Mouse (Mus musculus) heart, embryonic 13.5 days (tissue): ENCODE data around the gene Clptm1. TPM values are rescaled to one million over a fixed set of nuclear protein-coding genes. Genes with fewer than 3 reads are reported as not detected.

Experiments
- ATAC-seq: fragments of 200-750 bp; cut with Nextera tagmentation; 2 replicates; pipeline ENCODE4 v1.8.0; 2017; ENCODE audit warnings: moderate TSS enrichment; ENCODE audit not compliant: insufficient number of reproducible peaks, low FRiP score, low TSS enrichment; ENCODE audit errors: extremely low read depth
- H3K27ac ChIP-seq: fragments of 300-500 bp; sonication (generic); replicated peaks from 2 replicates; pipeline ENCODE4 v1.5.1; 2015; ENCODE audit warnings: moderate library complexity, mild to moderate bottlenecking, inconsistent platforms
- H3K27me3 ChIP-seq: fragments of 300-500 bp; sonication (generic); replicated peaks from 2 replicates; pipeline ENCODE4 v1.6.1; 2015; ENCODE audit warnings: mild to moderate bottlenecking, inconsistent platforms
- H3K36me3 ChIP-seq: fragments of 300-500 bp; sonication (generic); 2 replicates; pipeline ENCODE4 v1.6.1; 2015; ENCODE audit warnings: mild to moderate bottlenecking, inconsistent platforms
- H3K4me1 ChIP-seq: fragments of 300-500 bp; sonication (generic); 2 replicates; pipeline ENCODE4 v1.6.1; 2015; ENCODE audit warnings: inconsistent platforms
- H3K4me2 ChIP-seq: fragments of 300-500 bp; sonication (generic); 2 replicates; pipeline ENCODE4 v1.6.1; 2015; ENCODE audit warnings: inconsistent platforms, mild to moderate bottlenecking, moderate library complexity
- H3K4me3 ChIP-seq: fragments of 300-500 bp; sonication (generic); 2 replicates; pipeline ENCODE4 v1.5.1; 2015; ENCODE audit warnings: moderate library complexity, mild to moderate bottlenecking, inconsistent platforms
- H3K9ac ChIP-seq: fragments of 300-500 bp; sonication (generic); 2 replicates; pipeline ENCODE4 v1.6.1; 2015; ENCODE audit warnings: inconsistent platforms, mild to moderate bottlenecking, moderate library complexity
- H3K9me3 ChIP-seq: fragments of 300-500 bp; sonication (generic); 2 replicates; pipeline ENCODE4 v1.6.1; 2016; ENCODE audit warnings: inconsistent platforms
- WGBS: fragments of 180-500 bp; shearing (Covaris S2); methylation state at CpG from one replicate; pipeline ENCODE4 v1.1.7; 2015; ENCODE audit warnings: mixed read lengths; 5-methylcytosine and 5-hydroxymethylcytosine counted together
- polyA plus RNA-seq: library from polyadenylated mRNA; unstranded; fragments of >200 nt; fragmentation: Nextera tagmentation; extraction: Ambion mirVana; gene quantifications from 2 replicates; pipeline ENCODE4 v1.2.1, GENCODE M21; 2015

Gene Clptm1
- polyA plus RNA-seq, 1 experiment from 2014 or later, result 74.5 TPM

DNA sequence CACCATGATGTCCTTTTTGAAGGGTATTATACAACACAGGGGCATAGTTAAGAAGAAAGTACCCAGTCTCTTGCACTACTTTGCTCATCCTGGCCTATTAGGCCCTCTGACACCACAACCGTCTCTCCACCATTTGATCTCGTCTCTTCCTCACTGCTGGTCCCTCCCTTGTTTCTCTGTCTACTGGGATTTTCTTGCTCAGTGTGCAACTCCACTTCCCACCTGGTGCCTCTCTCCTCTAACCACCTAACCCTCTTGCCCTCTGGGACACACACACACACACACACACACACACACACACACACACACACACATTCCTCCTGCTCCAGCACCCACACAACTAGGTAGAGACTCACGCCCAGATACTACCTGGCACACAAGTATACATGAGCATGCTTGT, 14.1 kb upstream of the Clptm1 start:
- Histone ChIP-seq H3K27ac (no peak overlapping the region), H3K36me3 (no peaks in the 10 kb centered on the region), H3K4me1 (peaks cover 7% of the 10 kb centered on the region; the same call in 1 of the 2 replicates), H3K27me3 (no peaks in the 10 kb centered on the region), H3K9me3 (no peaks in the 10 kb centered on the region), H3K4me3 (no peak overlapping the region), H3K4me2 (no peak overlapping the region), H3K9ac (no peak overlapping the region)
- ATAC-seq, result no peak
- WGBS, result 95% methylated on average over 3 of the region's 3 CpGs

DNA sequence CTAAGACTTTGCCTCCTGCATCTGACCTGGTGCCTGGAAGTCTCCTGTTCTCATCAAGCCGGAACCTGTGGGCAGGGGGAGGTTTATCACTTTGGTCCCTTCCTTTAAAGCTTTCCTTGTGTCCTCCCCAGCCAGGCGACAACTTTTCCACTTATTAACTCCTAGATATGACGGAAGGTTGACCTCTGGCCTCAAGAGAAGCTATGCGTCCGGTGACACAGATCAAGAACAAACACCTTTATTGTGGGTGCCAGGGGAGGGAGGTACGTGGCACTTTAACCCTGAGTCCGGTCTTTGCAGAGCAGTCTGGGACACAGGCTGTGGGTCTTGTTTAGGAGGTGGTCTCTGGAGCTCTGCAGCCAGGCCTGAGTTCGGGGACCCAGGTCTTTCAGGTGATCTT, 13.0 kb upstream of the Clptm1 start, which contains the start of gene Apoc2:
Gene Apoc2 (minus strand): TSS at position 70 of the 400 bp plus-strand sequence.
- ATAC-seq, result no peak
- WGBS, result 52% methylated on average over 8 of the region's 8 CpGs

DNA sequence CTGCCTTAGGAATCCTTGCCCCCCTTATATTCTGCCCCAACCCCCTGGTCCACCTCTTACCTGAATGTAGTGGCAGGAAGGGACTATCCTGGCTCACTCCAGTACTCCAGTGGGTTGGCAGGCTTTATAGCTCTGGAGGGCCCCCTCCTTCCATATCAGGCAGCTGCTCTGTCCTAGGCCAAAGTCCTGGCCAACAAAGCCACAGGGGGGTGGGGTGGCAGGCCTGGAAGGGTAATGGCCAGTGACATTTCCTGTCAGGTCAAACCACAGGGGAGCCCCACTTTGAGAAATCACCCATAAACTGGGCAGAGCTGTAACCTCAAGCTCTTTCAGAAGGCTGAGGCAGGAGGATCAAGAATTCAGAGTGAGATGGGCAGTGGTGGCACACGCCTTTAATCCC, 11.8 kb upstream of the Clptm1 start:
- no peak overlapping the region for H3K27ac ChIP-seq
- H3K4me3 ChIP-seq, result no peak overlapping the region
- no peaks in the 10 kb centered on the region for H3K36me3 ChIP-seq
- no peaks in the 10 kb centered on the region for H3K27me3 ChIP-seq
- WGBS, result 61% methylated on average over 1 of the region's 1 CpGs
- H3K9ac ChIP-seq, result no peak overlapping the region
- no peaks in the 10 kb centered on the region for H3K9me3 ChIP-seq
- ATAC-seq, result no peak
- H3K4me2 ChIP-seq, result no peak overlapping the region
- peaks cover 7% of the 10 kb centered on the region; the same call in 1 of the 2 replicates for H3K4me1 ChIP-seq

More for the DNA sequence above, 13.0 kb upstream of the Clptm1 start, which contains the start of gene Apoc2:
- Histone ChIP-seq H3K4me1 (peaks cover 7% of the 10 kb centered on the region; the same call in 1 of the 2 replicates), H3K4me3 (no peak within 1 kb of the TSS), H3K4me2 (no peak within 1 kb of the TSS), H3K9me3 (no peaks in the 10 kb centered on the region), H3K27ac (no peak within 1 kb of the TSS), H3K36me3 (no peaks in the 10 kb centered on the region), H3K9ac (no peak within 1 kb of the TSS), H3K27me3 (no peaks in the 10 kb centered on the region)

DNA sequence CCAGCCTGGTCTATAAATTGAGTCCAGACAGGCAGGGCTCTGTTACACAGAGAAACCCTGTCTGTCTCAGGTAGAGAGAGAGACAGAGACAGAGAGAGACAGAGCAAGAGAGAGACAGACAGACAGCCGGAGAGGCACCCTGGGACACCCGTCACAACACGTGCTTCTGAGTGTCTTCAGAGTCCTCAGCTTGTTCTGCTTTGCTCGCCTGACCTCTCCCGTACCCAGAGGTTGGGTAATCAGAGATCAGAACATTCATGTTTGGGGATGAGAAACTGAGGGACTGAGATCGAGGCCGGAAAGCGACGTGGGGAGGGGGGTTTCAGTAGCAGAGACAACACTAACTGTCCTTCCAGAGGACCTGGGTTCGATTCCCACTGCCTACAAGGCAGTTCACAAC, 11.0 kb upstream of the Clptm1 start:
- ATAC-seq, result no peak
- Histone ChIP-seq H3K27ac (no peak overlapping the region), H3K9ac (no peak overlapping the region), H3K27me3 (no peaks in the 10 kb centered on the region), H3K9me3 (no peaks in the 10 kb centered on the region), H3K36me3 (no peaks in the 10 kb centered on the region), H3K4me3 (no peak overlapping the region), H3K4me2 (no peak overlapping the region), H3K4me1 (no peaks in the 10 kb centered on the region)
- 74% methylated on average over 10 of the region's 10 CpGs for WGBS

DNA sequence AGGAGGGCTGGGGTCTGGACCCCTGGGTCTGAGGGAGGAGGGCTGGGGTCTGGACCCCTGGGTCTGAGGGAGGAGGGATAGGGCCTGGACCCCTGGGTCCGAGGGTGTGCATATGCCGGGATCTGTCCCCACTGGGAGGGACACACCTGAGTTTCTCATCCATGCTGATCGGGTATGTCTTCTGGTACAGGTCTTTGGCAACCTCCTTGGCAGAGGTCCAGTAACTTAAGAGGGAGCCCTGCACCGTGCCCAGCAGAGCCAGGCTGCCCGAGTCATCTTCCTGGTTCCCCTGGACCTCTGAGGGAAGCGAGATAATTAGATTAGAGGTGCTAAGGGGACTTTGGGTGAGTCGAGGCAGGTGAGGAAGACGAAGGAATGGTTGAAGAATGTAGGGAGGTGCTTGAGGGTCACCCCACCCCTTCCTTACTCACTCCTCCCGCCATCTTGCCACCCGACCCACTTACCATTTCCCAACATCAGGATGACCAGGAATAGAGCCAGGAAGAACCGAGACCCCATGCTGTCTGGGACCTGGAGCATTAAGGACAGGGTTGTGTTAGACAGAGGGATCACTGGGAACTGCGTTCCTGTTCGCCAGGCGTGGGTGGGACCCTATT, 8.4 kb upstream of the Clptm1 start:
- Histone ChIP-seq H3K9ac (no peak overlapping the region), H3K4me3 (no peak overlapping the region), H3K4me1 (peaks cover 7% of the 10 kb centered on the region), H3K36me3 (no peaks in the 10 kb centered on the region), H3K4me2 (no peak overlapping the region), H3K27me3 (no peaks in the 10 kb centered on the region), H3K9me3 (no peaks in the 10 kb centered on the region), H3K27ac (no peak overlapping the region)
- 54% methylated on average over 14 of the region's 14 CpGs for WGBS
- ATAC-seq, result no peak

DNA sequence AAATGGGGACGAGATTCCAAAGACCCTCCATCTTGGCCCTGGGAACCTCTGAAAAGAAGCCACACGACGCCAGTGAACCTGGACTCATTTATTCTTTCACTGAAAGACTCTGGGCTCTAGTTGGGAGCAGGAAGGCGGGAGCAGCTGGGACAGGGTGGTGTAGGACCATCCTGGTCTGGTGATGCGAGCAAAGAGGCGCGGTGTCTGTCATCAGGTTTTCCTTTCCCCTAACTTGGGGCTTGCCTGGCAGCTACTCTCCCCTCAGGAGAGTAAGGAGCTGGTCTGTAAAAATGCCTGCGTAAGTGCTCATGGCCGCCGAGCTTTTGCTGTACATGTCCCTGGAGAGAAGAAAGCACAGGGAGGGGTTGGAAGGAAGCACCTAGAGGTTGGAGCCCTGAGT, 6.7 kb upstream of the Clptm1 start:
- Histone ChIP-seq H3K4me1 (peaks cover 7% of the 10 kb centered on the region), H3K36me3 (no peaks in the 10 kb centered on the region), H3K4me3 (no peak overlapping the region), H3K27ac (no peak overlapping the region), H3K27me3 (no peaks in the 10 kb centered on the region), H3K4me2 (no peak overlapping the region), H3K9me3 (no peaks in the 10 kb centered on the region), H3K9ac (no peak overlapping the region)
- no peak for ATAC-seq
- WGBS, result 65% methylated on average over 10 of the region's 10 CpGs

DNA sequence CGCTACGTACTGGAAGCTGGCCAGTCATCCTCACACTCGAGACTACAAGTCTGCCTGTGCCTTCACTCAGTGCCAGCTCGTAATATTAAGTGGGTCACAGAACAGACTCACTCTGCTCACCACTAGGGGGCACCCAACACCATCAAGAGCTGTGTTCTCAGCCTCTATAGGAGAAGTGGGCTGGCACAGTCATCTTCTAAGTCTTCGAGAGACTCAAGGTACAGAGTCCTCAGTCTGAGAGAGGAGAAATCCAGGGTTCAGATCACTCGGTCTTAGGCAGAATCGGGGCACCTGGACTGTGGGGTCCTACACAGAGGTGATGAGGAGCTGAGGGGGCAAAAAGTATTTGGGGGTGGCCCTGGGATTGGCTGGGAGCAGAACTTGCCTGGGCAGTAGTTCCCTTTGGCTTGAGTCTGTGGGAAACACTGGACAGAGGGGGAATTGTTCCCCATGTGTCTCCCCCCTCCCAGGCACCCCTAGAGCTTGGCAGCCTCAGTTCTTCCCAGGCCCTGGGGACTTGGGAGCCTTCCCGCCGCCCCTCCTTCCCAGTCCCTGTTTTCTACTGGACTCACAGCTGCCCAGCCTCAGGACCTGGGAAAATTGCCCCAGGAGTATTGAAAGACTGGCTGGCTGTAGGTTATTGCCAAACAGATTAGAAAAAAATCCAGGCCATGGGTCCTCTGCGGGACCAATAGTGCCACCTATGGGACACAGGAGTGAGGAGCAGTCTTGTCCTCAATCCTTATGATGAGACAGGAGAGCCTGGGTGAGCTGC, 4.3 kb upstream of the Clptm1 start:
- Histone ChIP-seq H3K27ac (peak overlapping the region; percentile 70), H3K4me1 (peaks cover 16% of the 10 kb centered on the region), H3K9ac (peak overlapping the region; percentile 73), H3K4me3 (peak overlapping the region; percentile 24), H3K27me3 (no peaks in the 10 kb centered on the region), H3K36me3 (no peaks in the 10 kb centered on the region), H3K9me3 (no peaks in the 10 kb centered on the region), H3K4me2 (peak overlapping the region; percentile 56)
- ATAC-seq, result peak; percentile 55
- 8% methylated on average over 10 of the region's 10 CpGs for WGBS

DNA sequence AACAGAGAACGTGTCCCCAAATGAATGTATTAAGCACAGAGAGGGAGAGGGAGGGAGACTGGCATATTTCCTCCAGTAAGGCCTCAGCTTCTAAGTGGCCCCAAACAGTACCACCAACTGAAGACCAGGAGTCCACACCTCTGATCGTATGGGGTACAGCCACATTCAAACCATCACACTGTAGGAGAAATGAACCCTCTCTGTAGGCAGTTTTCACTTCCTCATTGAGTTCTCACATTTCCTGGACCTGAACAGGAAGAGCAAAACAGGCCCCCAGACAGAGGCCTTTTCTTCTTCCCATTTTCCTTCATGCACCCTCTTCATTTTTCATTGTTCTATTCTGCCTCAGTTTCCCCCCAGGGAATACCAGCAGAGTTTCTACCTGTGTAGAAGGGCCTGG, 2.6 kb upstream of the Clptm1 start:
- no peaks in the 10 kb centered on the region for H3K9me3 ChIP-seq
- H3K27ac ChIP-seq, result no peak overlapping the region
- H3K4me3 ChIP-seq, result no peak overlapping the region
- H3K4me2 ChIP-seq, result no peak overlapping the region
- 73% methylated on average over 2 of the region's 2 CpGs for WGBS
- no peaks in the 10 kb centered on the region for H3K27me3 ChIP-seq
- H3K36me3 ChIP-seq, result peaks cover 3% of the 10 kb centered on the region; the same call in 1 of the 2 replicates
- H3K9ac ChIP-seq, result no peak overlapping the region
- ATAC-seq, result no peak
- H3K4me1 ChIP-seq, result peaks cover 33% of the 10 kb centered on the region

DNA sequence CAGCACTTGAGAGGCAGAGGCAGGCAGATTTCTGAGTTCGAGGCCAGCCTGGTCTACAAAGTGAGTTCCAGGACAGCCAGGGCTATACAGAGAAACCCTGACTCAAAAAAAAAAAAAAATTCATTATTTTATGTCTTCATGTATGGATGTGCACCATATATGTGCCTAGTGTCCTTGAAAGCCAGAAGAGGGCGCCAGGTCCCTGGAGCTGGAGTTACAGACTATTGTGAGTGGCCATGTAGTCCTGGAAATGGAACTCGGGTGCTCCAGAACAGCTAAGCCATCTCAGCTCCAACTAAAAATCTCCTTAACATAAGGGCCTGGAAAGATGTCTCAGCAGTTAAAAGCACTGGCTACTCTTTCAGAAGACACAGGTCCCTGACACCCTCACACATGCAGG, 1.9 kb upstream of the Clptm1 start:
- no peak overlapping the region for H3K9ac ChIP-seq
- H3K4me3 ChIP-seq, result no peak overlapping the region
- H3K4me1 ChIP-seq, result peaks cover 40% of the 10 kb centered on the region
- H3K36me3 ChIP-seq, result peaks cover 10% of the 10 kb centered on the region
- no peak overlapping the region for H3K27ac ChIP-seq
- WGBS, result 57% methylated on average over 3 of the region's 3 CpGs
- H3K27me3 ChIP-seq, result no peaks in the 10 kb centered on the region
- H3K4me2 ChIP-seq, result no peak overlapping the region
- H3K9me3 ChIP-seq, result no peaks in the 10 kb centered on the region
- no peak for ATAC-seq

DNA sequence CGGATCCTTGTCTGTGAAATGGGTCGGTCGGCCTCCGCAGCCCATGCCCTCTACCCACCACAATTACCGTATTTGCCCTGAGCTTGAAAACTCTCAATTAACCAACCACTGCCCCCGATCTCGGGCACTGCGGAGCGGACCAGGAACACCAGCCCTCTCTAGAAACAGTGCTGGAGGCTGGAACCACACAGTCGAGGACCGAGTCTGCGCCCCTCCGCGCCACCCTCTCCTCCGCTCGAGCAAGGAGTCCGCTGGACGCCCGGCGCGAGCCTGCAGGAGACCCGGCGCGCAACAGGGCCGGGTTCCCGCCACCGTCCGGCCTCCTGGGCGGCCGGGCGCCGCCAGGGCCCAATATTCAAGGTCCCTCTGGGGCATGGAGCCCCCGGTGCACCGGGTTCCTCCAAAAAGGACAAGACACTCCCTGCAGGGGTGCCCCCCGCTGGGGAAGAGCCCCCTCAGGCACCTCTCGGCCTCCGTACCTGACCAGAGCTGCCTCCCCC, 328 bp downstream of the Clptm1 start:
- WGBS, result under 1% methylated on average over 37 of the region's 37 CpGs
- peak overlapping the region; percentile 100 for H3K4me3 ChIP-seq
- H3K4me2 ChIP-seq, result peak overlapping the region; percentile 85
- H3K36me3 ChIP-seq, result peaks cover 28% of the 10 kb centered on the region
- peak overlapping the region; percentile 99 for H3K9ac ChIP-seq
- no peaks in the 10 kb centered on the region for H3K27me3 ChIP-seq
- H3K27ac ChIP-seq, result peak overlapping the region; percentile 94
- peak; percentile 47 for ATAC-seq
- H3K4me1 ChIP-seq, result peaks cover 39% of the 10 kb centered on the region
- H3K9me3 ChIP-seq, result no peaks in the 10 kb centered on the region

DNA sequence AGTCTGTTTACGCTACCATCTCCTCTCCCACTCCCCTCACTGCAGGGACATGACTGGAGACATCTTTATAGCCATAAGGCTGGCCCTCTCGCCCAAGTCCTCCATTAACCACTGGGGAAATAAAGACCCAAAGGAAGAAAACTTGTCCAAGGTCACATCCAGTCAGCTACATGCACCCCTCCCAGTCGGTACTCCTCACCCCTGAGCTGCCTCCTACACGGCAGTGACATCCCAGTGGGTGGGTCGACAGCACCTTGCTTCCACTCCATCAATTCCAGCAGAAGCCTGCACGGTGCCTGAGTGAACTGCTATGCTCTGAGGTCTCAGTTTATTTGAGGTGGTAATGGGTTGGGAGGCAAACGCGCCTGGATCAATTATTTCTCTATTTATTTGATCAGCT, 893 bp downstream of the Clptm1 start:
- Histone ChIP-seq H3K36me3 (peaks cover 34% of the 10 kb centered on the region), H3K4me3 (peak overlapping the region; percentile 100), H3K9me3 (no peaks in the 10 kb centered on the region), H3K9ac (peak overlapping the region; percentile 99), H3K4me1 (peaks cover 33% of the 10 kb centered on the region), H3K4me2 (peak overlapping the region; percentile 85), H3K27ac (no peak overlapping the region), H3K27me3 (no peaks in the 10 kb centered on the region)
- ATAC-seq, result no peak
- WGBS, result 12% methylated on average over 8 of the region's 8 CpGs
